Mouse (Mus musculus) bone marrow macrophage, adult 2 months (primary cell): ENCODE results near the gene Obscn.

Source experiments
- CTCF ChIP-seq: IDR thresholded peaks from 2 replicates; pipeline ENCODE4 v1.5.1; 2012; ENCODE audit warnings: low read depth, mild to moderate bottlenecking, low read length, moderate library complexity
- POLR2A ChIP-seq: IDR thresholded peaks from 2 replicates; pipeline ENCODE4 v1.6.1; 2012; ENCODE audit warnings: mild to moderate bottlenecking, low read depth, low read length, borderline replicate concordance

DNA sequence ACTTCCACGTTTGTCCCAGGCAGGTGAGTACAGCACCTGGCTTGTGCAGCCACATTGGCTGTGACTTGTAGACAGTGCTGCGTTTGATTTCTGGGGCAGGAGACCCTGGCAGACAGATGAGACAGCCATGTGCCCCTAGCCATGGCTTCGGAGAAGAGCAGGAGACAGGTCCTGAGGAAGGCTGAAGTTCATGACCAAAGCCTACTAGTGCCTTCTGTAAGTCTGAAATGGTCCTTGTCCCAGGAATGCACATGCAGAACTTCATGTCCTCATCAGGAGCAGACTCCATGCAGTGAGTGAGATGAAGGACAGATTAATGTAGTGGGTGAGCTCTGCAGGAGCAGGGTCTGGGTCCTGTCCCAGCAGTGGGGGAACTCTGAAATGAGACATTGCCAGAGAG lies 144.3 kb downstream of the Obscn start:
- no peak for TF ChIP-seq CTCF
- TF ChIP-seq POLR2A, result no peak
